Mouse (Mus musculus) heart, embryonic 10.5 days (tissue): ENCODE results near the gene Cd200r2. TPM values are rescaled to one million over a fixed set of nuclear protein-coding genes. Genes with fewer than 3 reads are reported as not detected.
"Not testable (repeated sequence)": the region's sequence is repeated elsewhere in the genome, so short reads cannot be mapped to it uniquely, and the experiment has no call there.

ENCODE experiments used
- DNase-seq: peaks from one replicate; pipeline ENCODE4 v3.0.0-alpha.2; 2017; ENCODE audit warnings: low spot score
- H3K27ac ChIP-seq: fragments of 300-500 bp; sonication (generic); 2 replicates; pipeline ENCODE4 v1.5.1; 2016; ENCODE audit warnings: mild to moderate bottlenecking
- H3K27me3 ChIP-seq: fragments of 300-500 bp; sonication (generic); 2 replicates; pipeline ENCODE4 v1.6.1; 2016; ENCODE audit warnings: mild to moderate bottlenecking; ENCODE audit not compliant: poor library complexity, insufficient read depth, severe bottlenecking
- H3K36me3 ChIP-seq: fragments of 300-500 bp; sonication (generic); 2 replicates; pipeline ENCODE4 v1.6.1; 2016; ENCODE audit warnings: mild to moderate bottlenecking, moderate library complexity
- H3K4me1 ChIP-seq: fragments of 300-500 bp; sonication (generic); 2 replicates; pipeline ENCODE4 v1.6.1; 2016; ENCODE audit warnings: mild to moderate bottlenecking
- H3K4me3 ChIP-seq: fragments of 300-500 bp; sonication (generic); 2 replicates; pipeline ENCODE4 v1.5.1; 2016; ENCODE audit warnings: mild to moderate bottlenecking, moderate library complexity
- H3K9me3 ChIP-seq: fragments of 300-500 bp; sonication (generic); 2 replicates; pipeline ENCODE4 v1.6.1; 2016; ENCODE audit warnings: mild to moderate bottlenecking, moderate library complexity
- WGBS: fragments of 180-500 bp; shearing (Covaris S2); methylation state at CpG from one replicate; pipeline ENCODE4 v1.1.7; 2016; 5-methylcytosine and 5-hydroxymethylcytosine counted together
- polyA plus RNA-seq: library from polyadenylated mRNA; unstranded; fragments of >200 nt; fragmentation: Nextera tagmentation; extraction: Ambion mirVana; gene quantifications from 2 replicates; pipeline ENCODE4 v1.2.1, GENCODE M21; 2016

Cd200r2 gene
- polyA plus RNA-seq: 0.28 and 0.29 TPM in 2 replicates

- no peaks in the 10 kb centered on the region for H3K27me3 ChIP-seq
- no peak within 1 kb of the TSS for H3K27ac ChIP-seq
- 82% methylated on average over 2 of the region's 2 CpGs for WGBS
- no peaks in the 10 kb centered on the region for H3K4me1 ChIP-seq
- no peak for DNase-seq
- H3K4me3 ChIP-seq: no peak within 1 kb of the TSS
- no peaks in the 10 kb centered on the region for H3K9me3 ChIP-seq
- H3K36me3 ChIP-seq: no peaks in the 10 kb centered on the region
Measured at GRCm38 (mm10) chr16:44866797-44867196, at the start of gene Cd200r2. Gene Cd200r2, plus strand, starts transcription at chr16:44867097.

GRCm38 (mm10) chr16:44818010-44818409, 48.9 kb upstream of the Cd200r2 start:
- 54% methylated on average over 1 of the region's 1 CpGs for WGBS

GRCm38 (mm10) chr16:44820545-44820944, 46.4 kb upstream of the Cd200r2 start:
- 70% methylated on average over 4 of the region's 4 CpGs for WGBS
- Histone ChIP-seq H3K4me1 (no peaks in the 10 kb centered on the region), H3K4me3 (no peak overlapping the region), H3K27ac (no peak overlapping the region), H3K27me3 (no peaks in the 10 kb centered on the region), H3K9me3 (no peaks in the 10 kb centered on the region), H3K36me3 (no peaks in the 10 kb centered on the region)
- no peak for DNase-seq

More at GRCm38 (mm10) chr16:44818010-44818409, 48.9 kb upstream of the Cd200r2 start:
- H3K4me1 ChIP-seq: no peaks in the 10 kb centered on the region
- no peaks in the 10 kb centered on the region for H3K9me3 ChIP-seq
- DNase-seq: no peak
- no peak overlapping the region for H3K4me3 ChIP-seq
- no peaks in the 10 kb centered on the region for H3K27me3 ChIP-seq
- no peak overlapping the region for H3K27ac ChIP-seq
- no peaks in the 10 kb centered on the region for H3K36me3 ChIP-seq

- no peaks in the 10 kb centered on the region for H3K36me3 ChIP-seq
- DNase-seq: no peak
- no peaks in the 10 kb centered on the region for H3K9me3 ChIP-seq
- H3K27me3 ChIP-seq: no peaks in the 10 kb centered on the region
- 62% methylated on average over 3 of the region's 3 CpGs for WGBS
- H3K4me3 ChIP-seq: no peak overlapping the region
- no peak overlapping the region for H3K27ac ChIP-seq
- H3K4me1 ChIP-seq: no peaks in the 10 kb centered on the region
Measured at GRCm38 (mm10) chr16:44832286-44832685, 34.6 kb upstream of the Cd200r2 start.

GRCm38 (mm10) chr16:44833189-44833588, 33.7 kb upstream of the Cd200r2 start:
- not testable (repeated sequence) for DNase-seq, H3K27ac ChIP-seq, H3K9me3 ChIP-seq, H3K36me3 ChIP-seq, H3K4me3 ChIP-seq, H3K4me1 ChIP-seq, H3K27me3 ChIP-seq
- WGBS: 48% methylated on average over 2 of the region's 2 CpGs

GRCm38 (mm10) chr16:44875178-44875577, 8.3 kb downstream of the Cd200r2 start:
- WGBS: 42% methylated on average over 1 of the region's 1 CpGs
- H3K4me1 ChIP-seq: no peaks in the 10 kb centered on the region
- no peaks in the 10 kb centered on the region for H3K9me3 ChIP-seq
- no peaks in the 10 kb centered on the region for H3K27me3 ChIP-seq
- H3K4me3 ChIP-seq: no peak overlapping the region
- no peak for DNase-seq
- 0 out of 2 replicates have a peak overlapping the region, but pooled peaks have one; percentile 9 for H3K27ac ChIP-seq
- no peaks in the 10 kb centered on the region for H3K36me3 ChIP-seq

- 73% methylated on average over 5 of the region's 5 CpGs for WGBS
- Histone ChIP-seq H3K9me3 (no peaks in the 10 kb centered on the region), H3K36me3 (no peaks in the 10 kb centered on the region)
Measured at GRCm38 (mm10) chr16:44876625-44877024, 9.7 kb downstream of the Cd200r2 start.

GRCm38 (mm10) chr16:44877595-44877994, 10.7 kb downstream of the Cd200r2 start:
- no peaks in the 10 kb centered on the region for H3K4me1 ChIP-seq
- no peak for DNase-seq
- 66% methylated on average over 6 of the region's 6 CpGs for WGBS
- no peaks in the 10 kb centered on the region for H3K9me3 ChIP-seq
- no peak overlapping the region for H3K27ac ChIP-seq
- no peak overlapping the region for H3K4me3 ChIP-seq
- no peaks in the 10 kb centered on the region for H3K27me3 ChIP-seq
- no peaks in the 10 kb centered on the region for H3K36me3 ChIP-seq

More at GRCm38 (mm10) chr16:44876625-44877024, 9.7 kb downstream of the Cd200r2 start:
- Histone ChIP-seq H3K27me3 (no peaks in the 10 kb centered on the region), H3K4me1 (no peaks in the 10 kb centered on the region), H3K27ac (no peak overlapping the region), H3K4me3 (no peak overlapping the region)
- DNase-seq: no peak

- Histone ChIP-seq H3K9me3 (no peaks in the 10 kb centered on the region), H3K36me3 (no peaks in the 10 kb centered on the region), H3K4me3 (no peak overlapping the region), H3K27ac (no peak overlapping the region), H3K4me1 (no peaks in the 10 kb centered on the region; the same call in 1 of the 2 replicates), H3K27me3 (no peaks in the 10 kb centered on the region)
- WGBS: 73% methylated on average over 1 of the region's 1 CpGs
- no peak for DNase-seq
Measured at GRCm38 (mm10) chr16:44890814-44891213, 23.9 kb downstream of the Cd200r2 start.

- Histone ChIP-seq H3K27me3 (no peaks in the 10 kb centered on the region), H3K36me3 (no peaks in the 10 kb centered on the region), H3K27ac (no peak overlapping the region), H3K4me1 (no peaks in the 10 kb centered on the region), H3K4me3 (no peak overlapping the region), H3K9me3 (no peaks in the 10 kb centered on the region)
- 88% methylated on average over 1 of the region's 1 CpGs for WGBS
- no peak for DNase-seq
Measured at GRCm38 (mm10) chr16:44932016-44932415, 65.1 kb downstream of the Cd200r2 start.

GRCm38 (mm10) chr16:44943468-44943867, 76.6 kb downstream of the Cd200r2 start, which contains the start of gene Cd200r3:
Gene Cd200r3, plus strand, starts transcription at chr16:44943678.
- Histone ChIP-seq H3K4me1 (no peaks in the 10 kb centered on the region), H3K9me3 (no peaks in the 10 kb centered on the region), H3K4me3 (no peak within 1 kb of the TSS), H3K36me3 (no peaks in the 10 kb centered on the region), H3K27ac (no peak within 1 kb of the TSS), H3K27me3 (no peaks in the 10 kb centered on the region)
- WGBS: 63% methylated on average over 3 of the region's 3 CpGs
- no peak for DNase-seq

GRCm38 (mm10) chr16:44951360-44952114, 84.6 kb downstream of the Cd200r2 start:
- Histone ChIP-seq H3K36me3 (no peaks in the 10 kb centered on the region), H3K27me3 (no peaks in the 10 kb centered on the region), H3K4me3 (no peak overlapping the region), H3K9me3 (no peaks in the 10 kb centered on the region), H3K27ac (no peak overlapping the region), H3K4me1 (no peaks in the 10 kb centered on the region)
- no peak for DNase-seq
- WGBS: 70% methylated on average over 4 of the region's 4 CpGs

GRCm38 (mm10) chr16:44962296-44962695, 95.4 kb downstream of the Cd200r2 start:
- no peaks in the 10 kb centered on the region for H3K9me3 ChIP-seq
- no peaks in the 10 kb centered on the region for H3K36me3 ChIP-seq
- H3K27ac ChIP-seq: no peak overlapping the region
- H3K4me3 ChIP-seq: no peak overlapping the region
- 88% methylated on average over 2 of the region's 2 CpGs for WGBS
- no peaks in the 10 kb centered on the region for H3K27me3 ChIP-seq
- H3K4me1 ChIP-seq: no peaks in the 10 kb centered on the region
- no peak for DNase-seq
